Mouse (Mus musculus): ENCODE results near the gene Sec14l1. TPM values are rescaled to one million over a fixed set of nuclear protein-coding genes. Genes with fewer than 3 reads are reported as not detected.
A peak's percentile ranks its signal among the peaks of the same experiment; 100 is the strongest.

Sec14l1 gene
- polyA plus RNA-seq, 1 experiment from 2014 or later: 18.0 TPM

DNA sequence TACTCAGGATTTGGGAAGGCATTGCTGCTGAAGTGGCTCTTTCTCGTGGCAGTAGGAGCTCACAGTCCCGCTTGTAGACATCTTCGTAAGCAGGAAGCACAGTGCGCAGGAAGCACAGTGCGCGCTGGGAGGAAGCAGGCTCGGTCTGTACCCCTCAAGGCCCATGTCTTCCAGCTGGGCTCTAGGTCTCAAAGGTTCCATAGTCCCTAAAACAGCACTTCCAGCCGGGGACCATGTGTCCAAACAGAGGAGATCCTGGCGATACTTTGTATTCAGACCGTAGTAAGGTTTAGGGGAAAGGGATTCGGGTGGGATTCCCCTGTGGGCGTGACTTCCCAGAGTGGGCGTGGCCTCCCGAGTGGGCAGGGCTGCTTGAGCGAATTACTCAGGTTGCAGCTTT, 60.0 kb downstream of the Sec14l1 start:
- Histone ChIP-seq H3K27ac (replicated peaks) (no peak overlapping the region), H3K9ac (no peak overlapping the region), H3K4me2 (peak overlapping the region; percentile 35), H3K4me3 (replicated peaks) (peak overlapping the region; percentile 15; the same call in 1 of the 2 replicates), H3K4me1 (replicated peaks) (peaks cover 7% of the 10 kb centered on the region), H3K9me3 (replicated peaks) (no peaks in the 10 kb centered on the region), H3K27me3 (no peaks in the 10 kb centered on the region), H3K36me3 (replicated peaks) (no peaks in the 10 kb centered on the region)
- 21% methylated on average over 15 of the region's 15 CpGs for WGBS (ENCODE audit: insufficient replicate concordance)
- no peak for ATAC-seq (ENCODE audit: insufficient read depth)

DNA sequence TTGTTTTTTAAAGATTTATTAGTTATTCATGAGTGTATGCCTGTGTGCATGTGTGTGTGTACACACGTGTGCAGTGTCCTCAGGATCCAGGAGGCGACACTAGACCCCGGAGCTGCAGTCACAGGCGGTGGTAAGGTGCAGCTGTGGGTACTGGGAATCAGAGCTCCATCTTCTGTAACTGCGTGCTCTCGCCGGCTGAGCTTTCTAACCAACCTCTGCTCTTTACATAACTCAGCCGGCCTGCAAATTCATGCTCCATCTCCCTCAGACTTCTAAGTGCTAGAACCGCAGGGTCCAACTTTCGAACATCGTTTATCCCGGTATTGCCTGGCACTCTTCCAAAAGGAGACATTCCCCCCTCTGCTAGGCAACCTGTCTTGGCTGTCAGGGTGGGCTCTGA, 60.5 kb downstream of the Sec14l1 start:
- Histone ChIP-seq H3K4me2 (no peak overlapping the region), H3K27ac (replicated peaks) (no peak overlapping the region), H3K36me3 (replicated peaks) (no peaks in the 10 kb centered on the region), H3K9me3 (replicated peaks) (no peaks in the 10 kb centered on the region), H3K4me3 (replicated peaks) (no peak overlapping the region), H3K27me3 (no peaks in the 10 kb centered on the region), H3K4me1 (replicated peaks) (peaks cover 7% of the 10 kb centered on the region), H3K9ac (no peak overlapping the region)
- no peak for ATAC-seq (ENCODE audit: insufficient read depth)
- WGBS (ENCODE audit: insufficient replicate concordance): 75% methylated on average over 12 of the region's 12 CpGs

DNA sequence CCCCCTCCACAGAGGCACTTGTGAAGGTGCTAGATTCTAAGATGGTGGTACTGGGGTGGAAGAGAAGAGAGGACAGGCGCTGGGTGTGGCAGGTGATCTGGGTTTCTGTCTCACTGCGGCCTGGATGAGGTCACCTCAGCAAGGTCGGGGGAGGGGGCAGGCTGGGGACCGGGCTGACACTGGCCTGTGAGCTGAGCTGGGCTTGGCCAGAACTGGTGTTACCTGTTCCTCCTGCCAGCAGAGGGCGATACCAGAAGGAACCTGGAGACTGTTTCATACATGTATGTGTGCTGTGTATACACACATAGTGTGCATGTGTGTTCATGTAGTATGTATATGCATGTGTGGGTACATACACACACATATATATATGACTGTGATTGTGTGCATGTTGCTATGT, 61.3 kb downstream of the Sec14l1 start:
- 0 out of 2 replicates have a peak, but pooled peaks have one; percentile 27 for ATAC-seq (ENCODE audit: insufficient read depth)
- no peak overlapping the region for H3K4me3 ChIP-seq (replicated peaks)
- 27% methylated on average over 5 of the region's 5 CpGs for WGBS (ENCODE audit: insufficient replicate concordance)
- H3K4me1 ChIP-seq (replicated peaks): peaks cover 7% of the 10 kb centered on the region
- H3K4me2 ChIP-seq: no peak overlapping the region
- no peaks in the 10 kb centered on the region for H3K36me3 ChIP-seq (replicated peaks)
- no peak overlapping the region for H3K27ac ChIP-seq (replicated peaks)
- no peak overlapping the region for H3K9ac ChIP-seq
- H3K9me3 ChIP-seq (replicated peaks): no peaks in the 10 kb centered on the region
- H3K27me3 ChIP-seq: no peaks in the 10 kb centered on the region

DNA sequence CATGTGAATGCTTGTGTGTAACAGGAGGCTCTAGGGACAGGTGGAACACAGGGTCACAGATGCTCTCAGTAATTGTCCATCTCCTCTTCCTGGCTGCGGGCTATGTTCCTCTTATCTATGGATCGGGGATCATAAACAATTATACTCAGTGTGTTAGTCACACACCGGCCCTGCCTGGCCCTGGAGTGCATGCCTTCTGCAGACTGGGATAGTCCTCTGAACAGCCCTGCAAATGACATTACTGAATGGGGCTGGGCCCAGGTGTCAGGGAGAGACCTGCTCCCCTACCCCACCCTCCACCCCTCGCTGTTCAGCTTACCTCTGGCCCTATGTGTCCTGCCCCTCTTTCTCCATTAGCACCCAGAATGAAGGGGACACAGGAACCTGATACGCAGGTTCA, 61.9 kb downstream of the Sec14l1 start:
- Histone ChIP-seq H3K4me3 (replicated peaks) (no peak overlapping the region), H3K36me3 (replicated peaks) (no peaks in the 10 kb centered on the region), H3K27ac (replicated peaks) (no peak overlapping the region), H3K27me3 (no peaks in the 10 kb centered on the region), H3K4me2 (no peak overlapping the region), H3K9ac (no peak overlapping the region), H3K4me1 (replicated peaks) (peaks cover 7% of the 10 kb centered on the region), H3K9me3 (replicated peaks) (no peaks in the 10 kb centered on the region)
- ATAC-seq (ENCODE audit: insufficient read depth): no peak
- WGBS (ENCODE audit: insufficient replicate concordance): 65% methylated on average over 5 of the region's 5 CpGs

DNA sequence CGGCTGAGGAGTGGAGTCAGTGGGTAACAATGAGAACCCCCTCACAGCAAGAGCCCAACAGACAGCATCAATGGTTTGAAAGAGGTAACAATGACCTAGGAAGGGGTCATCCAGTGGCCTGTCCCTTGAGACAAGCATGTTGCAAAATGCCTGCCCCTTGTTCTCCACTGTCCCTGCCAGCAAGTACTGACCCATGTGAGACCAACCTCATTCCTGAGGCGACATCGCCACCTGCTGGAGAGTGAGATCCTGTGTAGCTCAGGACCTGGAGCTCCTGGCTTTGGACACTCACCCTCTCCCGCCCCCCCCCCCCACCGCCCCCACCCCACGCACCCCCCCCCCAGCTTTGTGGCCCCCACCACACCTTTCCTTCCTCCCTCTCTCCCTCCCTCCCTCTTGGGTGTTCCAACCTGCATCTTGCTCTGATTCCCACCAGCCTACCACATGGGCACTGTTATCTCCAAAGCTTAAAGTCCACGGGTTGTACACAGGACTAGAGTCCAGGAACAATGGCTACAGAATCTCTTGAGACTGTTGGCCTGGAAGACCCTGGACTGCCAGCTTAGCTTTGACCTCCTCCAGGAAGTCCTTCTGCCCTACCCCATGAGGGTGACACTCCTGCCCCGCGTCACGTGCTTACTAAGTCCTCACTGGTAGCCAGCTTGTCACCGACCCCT, 62.5 kb downstream of the Sec14l1 start:
- Histone ChIP-seq H3K27me3 (no peaks in the 10 kb centered on the region), H3K9ac (no peak overlapping the region), H3K27ac (replicated peaks) (no peak overlapping the region), H3K9me3 (replicated peaks) (no peaks in the 10 kb centered on the region), H3K4me1 (replicated peaks) (peaks cover 7% of the 10 kb centered on the region), H3K36me3 (replicated peaks) (no peaks in the 10 kb centered on the region), H3K4me3 (replicated peaks) (no peak overlapping the region), H3K4me2 (no peak overlapping the region)
- 47% methylated on average over 9 of the region's 11 CpGs for WGBS (ENCODE audit: insufficient replicate concordance)
- peak; percentile 42; the same call in 1 of the 2 replicates for ATAC-seq (ENCODE audit: insufficient read depth)

DNA sequence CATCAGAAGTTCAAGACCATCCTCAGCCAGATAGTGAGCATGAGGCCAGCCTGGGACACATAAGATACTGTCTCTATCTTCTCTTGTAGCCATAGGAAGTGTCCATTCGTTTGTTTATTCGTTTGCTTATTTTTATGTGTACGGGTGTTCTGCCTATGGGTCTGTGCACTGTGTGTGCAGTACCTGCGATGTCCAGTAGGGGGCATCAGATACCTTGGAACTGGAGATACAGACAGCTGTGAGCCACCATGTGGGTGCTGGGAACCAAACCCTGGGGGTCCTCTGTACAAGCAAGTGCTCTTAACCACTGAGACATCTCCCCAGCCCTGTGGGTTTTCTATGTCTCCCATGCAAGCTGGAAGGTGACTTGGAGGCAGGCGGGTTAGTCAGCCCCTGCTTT, 64.9 kb downstream of the Sec14l1 start:
- H3K9ac ChIP-seq: no peak overlapping the region
- ATAC-seq (ENCODE audit: insufficient read depth): no peak
- H3K27me3 ChIP-seq: no peaks in the 10 kb centered on the region
- H3K4me2 ChIP-seq: no peak overlapping the region
- H3K36me3 ChIP-seq (replicated peaks): no peaks in the 10 kb centered on the region
- peaks cover 6% of the 10 kb centered on the region for H3K4me1 ChIP-seq (replicated peaks)
- 69% methylated on average over 5 of the region's 5 CpGs for WGBS (ENCODE audit: insufficient replicate concordance)
- no peak overlapping the region for H3K4me3 ChIP-seq (replicated peaks)
- H3K9me3 ChIP-seq (replicated peaks): no peaks in the 10 kb centered on the region
- no peak overlapping the region for H3K27ac ChIP-seq (replicated peaks)

DNA sequence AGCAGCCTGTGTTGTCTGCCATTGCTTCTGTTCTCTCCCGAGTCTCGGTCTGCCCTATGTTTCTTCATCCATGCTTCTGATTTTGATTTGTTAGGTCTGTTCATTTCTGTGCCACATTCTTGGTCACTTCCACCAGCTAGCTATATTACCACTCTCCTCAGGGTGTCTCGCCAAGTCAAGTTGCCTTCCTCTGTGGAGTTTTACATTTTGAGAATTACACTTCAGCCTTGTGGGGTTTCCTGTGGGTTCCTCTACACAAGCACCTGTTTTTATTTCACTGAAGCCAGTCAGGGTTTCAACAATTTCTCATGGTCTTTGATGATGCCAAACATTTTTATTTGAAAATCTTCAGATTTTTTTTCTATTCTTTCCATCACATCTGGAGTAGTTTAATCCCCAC, 67.8 kb downstream of the Sec14l1 start:
- ATAC-seq (ENCODE audit: insufficient read depth): no peak
- peaks cover 3% of the 10 kb centered on the region; the same call in 1 of the 2 replicates for H3K27me3 ChIP-seq
- no peak overlapping the region for H3K4me2 ChIP-seq
- H3K4me1 ChIP-seq (replicated peaks): 0 out of 2 replicates have a peak, but pooled peaks cover 3% of the 10 kb centered on the region
- H3K9ac ChIP-seq: no peak overlapping the region
- no peaks in the 10 kb centered on the region for H3K9me3 ChIP-seq (replicated peaks)
- H3K36me3 ChIP-seq (replicated peaks): no peaks in the 10 kb centered on the region
- no peak overlapping the region for H3K27ac ChIP-seq (replicated peaks)
- H3K4me3 ChIP-seq (replicated peaks): no peak overlapping the region
- WGBS (ENCODE audit: insufficient replicate concordance): 76% methylated on average over 3 of the region's 3 CpGs

DNA sequence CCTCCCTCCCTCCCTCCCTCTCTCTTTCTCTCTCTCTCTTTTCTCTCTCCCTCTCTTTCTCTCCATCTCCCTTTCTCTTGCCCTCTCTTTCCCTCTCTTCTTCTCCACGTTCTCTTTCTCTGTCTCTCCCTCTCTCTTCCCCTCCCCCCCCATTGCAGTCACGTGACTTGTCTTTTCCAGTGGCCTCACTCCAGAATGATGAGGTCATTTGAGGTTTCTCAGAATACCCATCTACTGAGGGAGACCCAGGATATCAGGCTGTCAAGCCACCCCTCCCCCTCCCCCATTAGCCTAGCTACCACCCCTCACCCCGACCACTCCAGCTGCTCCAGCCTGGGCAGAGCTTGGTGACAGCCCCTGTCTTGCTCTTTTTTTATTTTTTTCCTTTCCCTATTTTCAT, 68.3 kb downstream of the Sec14l1 start:
- 58% methylated on average over 3 of the region's 3 CpGs for WGBS (ENCODE audit: insufficient replicate concordance)
- Histone ChIP-seq H3K4me2 (no peak overlapping the region), H3K4me3 (replicated peaks) (no peak overlapping the region), H3K9me3 (replicated peaks) (no peaks in the 10 kb centered on the region), H3K36me3 (replicated peaks) (no peaks in the 10 kb centered on the region), H3K27me3 (peaks cover 3% of the 10 kb centered on the region; the same call in 1 of the 2 replicates), H3K27ac (replicated peaks) (no peak overlapping the region), H3K4me1 (replicated peaks) (0 out of 2 replicates have a peak, but pooled peaks cover 3% of the 10 kb centered on the region), H3K9ac (no peak overlapping the region)
- ATAC-seq (ENCODE audit: insufficient read depth): no peak

DNA sequence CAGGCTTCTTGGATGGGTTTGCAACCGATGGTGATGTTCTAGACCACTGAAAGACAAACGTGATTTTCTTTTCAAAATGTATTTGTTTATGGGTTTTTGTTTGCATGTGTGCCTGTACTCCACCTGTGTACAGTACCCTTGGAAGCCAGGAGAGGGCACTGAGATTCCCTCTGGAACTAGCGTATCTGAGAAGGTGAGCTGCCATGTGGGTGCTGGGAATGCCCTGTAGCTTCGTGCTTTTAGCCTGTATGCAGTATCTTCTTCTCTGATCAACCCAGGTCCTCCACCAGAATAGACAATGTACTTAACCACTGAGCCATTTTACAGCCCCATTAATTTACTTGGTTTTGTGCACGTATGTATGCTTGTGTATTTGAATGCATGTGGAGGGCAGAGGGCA, 68.9 kb downstream of the Sec14l1 start:
- no peak overlapping the region for H3K4me2 ChIP-seq
- ATAC-seq (ENCODE audit: insufficient read depth): no peak
- peaks cover 3% of the 10 kb centered on the region; the same call in 1 of the 2 replicates for H3K27me3 ChIP-seq
- 62% methylated on average over 5 of the region's 5 CpGs for WGBS (ENCODE audit: insufficient replicate concordance)
- H3K9me3 ChIP-seq (replicated peaks): no peaks in the 10 kb centered on the region
- H3K9ac ChIP-seq: no peak overlapping the region
- no peak overlapping the region for H3K27ac ChIP-seq (replicated peaks)
- 0 out of 2 replicates have a peak, but pooled peaks cover 3% of the 10 kb centered on the region for H3K4me1 ChIP-seq (replicated peaks)
- no peak overlapping the region for H3K4me3 ChIP-seq (replicated peaks)
- no peaks in the 10 kb centered on the region for H3K36me3 ChIP-seq (replicated peaks)

DNA sequence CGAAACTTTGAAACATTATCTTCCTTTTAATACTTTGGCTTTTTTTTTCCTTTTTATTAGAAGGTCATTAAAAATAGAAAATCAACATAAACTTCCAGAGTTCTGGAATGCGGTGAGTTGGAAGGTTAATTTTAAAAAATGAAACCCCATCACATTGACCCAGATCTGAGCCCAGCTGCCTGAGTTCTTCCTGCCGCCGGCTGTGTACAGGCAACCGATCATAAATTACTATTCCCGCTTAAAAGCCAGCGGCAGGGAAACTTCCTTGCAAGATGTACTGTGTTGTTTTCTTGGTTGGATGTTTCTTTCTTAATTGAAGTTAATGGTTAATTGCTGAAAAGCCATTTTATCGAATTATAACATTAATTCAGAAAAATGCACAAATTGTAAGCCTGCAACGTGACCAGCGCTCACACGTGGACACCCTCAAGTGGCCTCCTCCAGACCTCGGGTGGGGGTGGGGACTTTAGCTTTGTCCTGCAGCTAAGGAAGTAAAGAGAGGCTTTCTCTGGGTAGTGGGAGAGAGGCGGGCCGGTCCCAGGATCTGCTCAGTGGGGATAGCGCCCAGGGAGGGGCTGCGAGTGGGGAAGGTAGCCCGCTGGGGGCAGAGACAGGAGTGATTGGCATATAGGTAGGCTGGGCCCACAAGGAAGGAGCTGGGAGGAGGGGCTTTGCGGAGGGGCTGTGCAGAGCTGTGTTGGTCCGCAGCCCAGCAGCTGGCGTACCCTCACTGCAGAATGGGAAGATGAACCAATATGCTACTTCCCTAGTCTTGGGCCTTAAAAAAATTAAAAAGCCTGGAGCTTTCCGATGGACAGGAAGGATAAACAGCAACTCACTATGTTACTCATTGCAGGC, 70.3 kb downstream of the Sec14l1 start:
- Histone ChIP-seq H3K4me2 (no peak overlapping the region), H3K4me3 (replicated peaks) (no peak overlapping the region), H3K36me3 (replicated peaks) (no peaks in the 10 kb centered on the region), H3K4me1 (replicated peaks) (0 out of 2 replicates have a peak, but pooled peaks cover 3% of the 10 kb centered on the region), H3K9ac (no peak overlapping the region), H3K27me3 (peaks cover 3% of the 10 kb centered on the region; the same call in 1 of the 2 replicates), H3K9me3 (replicated peaks) (no peaks in the 10 kb centered on the region), H3K27ac (replicated peaks) (no peak overlapping the region)
- ATAC-seq (ENCODE audit: insufficient read depth): no peak
- 43% methylated on average over 21 of the region's 21 CpGs for WGBS (ENCODE audit: insufficient replicate concordance)

DNA sequence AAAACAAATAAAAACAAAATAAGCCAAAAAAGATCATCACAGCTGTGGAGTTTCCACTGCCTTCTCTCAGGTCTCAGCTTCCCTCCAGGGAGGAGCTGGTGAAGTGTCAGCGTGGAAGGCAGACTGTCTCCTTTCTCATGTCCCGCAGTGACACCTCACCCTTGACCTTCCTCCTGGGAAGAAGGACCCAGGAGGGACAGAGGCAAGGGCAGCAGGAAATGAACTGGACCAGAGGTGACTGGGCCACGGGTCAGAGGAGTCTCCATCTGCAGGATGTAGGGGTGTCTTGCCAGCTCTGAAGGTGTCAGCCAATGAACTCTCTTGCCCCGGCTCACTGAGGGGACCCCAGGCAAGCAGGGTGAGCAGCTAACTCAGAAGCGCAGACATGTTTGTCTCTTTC, 76.6 kb downstream of the Sec14l1 start:
- 62% methylated on average over 5 of the region's 5 CpGs for WGBS (ENCODE audit: insufficient replicate concordance)
- H3K9ac ChIP-seq: no peak overlapping the region
- no peak overlapping the region for H3K4me3 ChIP-seq (replicated peaks)
- no peaks in the 10 kb centered on the region for H3K27me3 ChIP-seq
- H3K4me1 ChIP-seq (replicated peaks): no peaks in the 10 kb centered on the region
- ATAC-seq (ENCODE audit: insufficient read depth): no peak
- H3K9me3 ChIP-seq (replicated peaks): no peaks in the 10 kb centered on the region
- H3K27ac ChIP-seq (replicated peaks): no peak overlapping the region
- no peak overlapping the region for H3K4me2 ChIP-seq
- no peaks in the 10 kb centered on the region for H3K36me3 ChIP-seq (replicated peaks)
